ENCODE assay signal across 29 mouse cellular contexts in genomic region chr12:92509494-92509893, GRCm38 (mm10).
"Had no signal": no experiment of that assay in that cellular context is flagged by ENCODE, and none has a peak within 500 bp of the region (broad histone marks: within the 10 kb centered on the region; RNA-seq: fewer than 3 reads in every experiment).

No protein-coding gene starts in this region.

- H3K9ac ChIP-seq: limb, embryonic 12.5 days; limb, embryonic 15.5 days; liver, embryonic 12.5 days; liver, embryonic 13.5 days; liver, embryonic 14.5 days; liver, embryonic 15.5 days; liver, postnatal 0 days; lung, embryonic 14.5 days; lung, embryonic 15.5 days; midbrain, embryonic 12.5 days; midbrain, embryonic 13.5 days; midbrain, embryonic 15.5 days; neural tube, embryonic 12.5 days had no signal

- H3K36me3 ChIP-seq: limb, embryonic 12.5 days; limb, embryonic 15.5 days; liver, embryonic 12.5 days; liver, embryonic 13.5 days; liver, embryonic 15.5 days; lung, embryonic 15.5 days; midbrain, embryonic 10.5 days; midbrain, embryonic 12.5 days; midbrain, embryonic 13.5 days; midbrain, embryonic 15.5 days; neural tube, embryonic 12.5 days had no signal

- H3K27me3 ChIP-seq: limb, embryonic 12.5 days; limb, embryonic 15.5 days; liver, embryonic 12.5 days; liver, embryonic 13.5 days; liver, embryonic 15.5 days; lung, embryonic 15.5 days; megakaryocyte, embryonic 14.5 days; midbrain, embryonic 12.5 days; midbrain, embryonic 13.5 days; midbrain, embryonic 15.5 days; neural tube, embryonic 12.5 days had no signal

- H3K4me1 ChIP-seq: limb, embryonic 12.5 days; liver, embryonic 12.5 days; liver, embryonic 13.5 days; liver, embryonic 15.5 days; lung, embryonic 15.5 days; megakaryocyte, embryonic 14.5 days; midbrain, embryonic 10.5 days; midbrain, embryonic 12.5 days; midbrain, embryonic 13.5 days; midbrain, embryonic 15.5 days; neural tube, embryonic 12.5 days had no signal

- H3K4me3 ChIP-seq: left cerebral cortex, adult 2 months; limb, embryonic 12.5 days; limb, embryonic 15.5 days; liver, embryonic 12.5 days; liver, embryonic 13.5 days; liver, embryonic 15.5 days; lung, embryonic 15.5 days; megakaryocyte, embryonic 14.5 days; midbrain, embryonic 10.5 days; midbrain, embryonic 12.5 days; midbrain, embryonic 13.5 days; midbrain, embryonic 15.5 days; myocyte; neural tube, embryonic 12.5 days had no signal

- H3K4me2 ChIP-seq: limb, embryonic 12.5 days; limb, embryonic 15.5 days; liver, embryonic 11.5 days; liver, embryonic 12.5 days; liver, embryonic 13.5 days; liver, embryonic 15.5 days; lung, embryonic 14.5 days; lung, embryonic 15.5 days; midbrain, embryonic 11.5 days; midbrain, embryonic 12.5 days; midbrain, embryonic 13.5 days; midbrain, embryonic 15.5 days; neural tube, embryonic 12.5 days had no signal

- DNase-seq: liver; liver, embryonic 13.5 days; liver, postnatal 0 days; lung, adult 18-20 months; lung, adult 2 months; lung, embryonic 14.5 days; lung, postnatal 10 days; lung, postnatal 14 days; lung, postnatal 36 days; lung, postnatal 4 days had no signal

- ATAC-seq: liver, embryonic 12.5 days; liver, postnatal 0 days; lung, postnatal 0 days; midbrain, embryonic 13.5 days; midbrain, embryonic 15.5 days; midbrain, embryonic 16.5 days had no signal

- H3K27ac ChIP-seq: left cerebral cortex, adult 2 months; limb, embryonic 12.5 days; limb, embryonic 15.5 days; liver, embryonic 12.5 days; liver, embryonic 13.5 days; liver, embryonic 14.5 days; liver, embryonic 15.5 days; lung, embryonic 15.5 days; macrophage; midbrain, embryonic 10.5 days; midbrain, embryonic 12.5 days; midbrain, embryonic 13.5 days; midbrain, embryonic 15.5 days; neural tube, embryonic 12.5 days had no signal

- H3K9me3 ChIP-seq: limb, embryonic 12.5 days; limb, embryonic 15.5 days; liver, embryonic 12.5 days; liver, embryonic 13.5 days; liver, embryonic 15.5 days; lung, embryonic 15.5 days; megakaryocyte, embryonic 14.5 days; midbrain, embryonic 10.5 days; midbrain, embryonic 12.5 days; midbrain, embryonic 13.5 days; midbrain, embryonic 15.5 days; neural tube, embryonic 12.5 days had no signal
